Mouse (Mus musculus) midbrain, embryonic 12.5 days (tissue): ENCODE data around the gene 4930469K13Rik. TPM values are rescaled to one million over a fixed set of nuclear protein-coding genes. Genes with fewer than 3 reads are reported as not detected.

Experiments used
- ATAC-seq: fragments of 200-750 bp; cut with Nextera tagmentation; 2 replicates; pipeline ENCODE4 v1.8.0; 2017; ENCODE audit warnings: low read depth, moderate TSS enrichment, moderate library complexity; ENCODE audit not compliant: low FRiP score
- H3K27ac ChIP-seq: fragments of 300-500 bp; sonication (generic); replicated peaks from 2 replicates; pipeline ENCODE4 v1.5.1; 2016; ENCODE audit warnings: mild to moderate bottlenecking
- H3K27me3 ChIP-seq: fragments of 300-500 bp; sonication (generic); 2 replicates; pipeline ENCODE4 v1.6.1; 2016; ENCODE audit warnings: mild to moderate bottlenecking
- H3K36me3 ChIP-seq: fragments of 300-500 bp; sonication (generic); 2 replicates; pipeline ENCODE4 v1.6.1; 2016
- H3K4me1 ChIP-seq: fragments of 300-500 bp; sonication (generic); 2 replicates; pipeline ENCODE4 v1.6.1; 2016
- H3K4me2 ChIP-seq: fragments of 300-500 bp; sonication (generic); replicated peaks from 2 replicates; pipeline ENCODE4 v1.6.1; 2016; ENCODE audit warnings: mild to moderate bottlenecking, moderate library complexity
- H3K4me3 ChIP-seq: fragments of 300-500 bp; sonication (generic); 2 replicates; pipeline ENCODE4 v1.5.1; 2016; ENCODE audit warnings: mild to moderate bottlenecking
- H3K9ac ChIP-seq: fragments of 300-500 bp; sonication (generic); replicated peaks from 2 replicates; pipeline ENCODE4 v1.6.1; 2016; ENCODE audit warnings: mild to moderate bottlenecking, moderate library complexity
- H3K9me3 ChIP-seq: fragments of 300-500 bp; sonication (generic); 2 replicates; pipeline ENCODE4 v1.6.1; 2016; ENCODE audit warnings: mild to moderate bottlenecking
- WGBS: fragments of 180-500 bp; shearing (Covaris S2); methylation state at CpG from one replicate; pipeline ENCODE4 v1.1.7; 2016; 5-methylcytosine and 5-hydroxymethylcytosine counted together
- polyA plus RNA-seq: library from polyadenylated mRNA; unstranded; fragments of >200 nt; fragmentation: Nextera tagmentation; extraction: Ambion mirVana; gene quantifications from 2 replicates; pipeline ENCODE4 v1.2.1, GENCODE M21; 2016

4930469K13Rik gene
- polyA plus RNA-seq, 1 experiment from 2014 or later: not detected

DNA sequence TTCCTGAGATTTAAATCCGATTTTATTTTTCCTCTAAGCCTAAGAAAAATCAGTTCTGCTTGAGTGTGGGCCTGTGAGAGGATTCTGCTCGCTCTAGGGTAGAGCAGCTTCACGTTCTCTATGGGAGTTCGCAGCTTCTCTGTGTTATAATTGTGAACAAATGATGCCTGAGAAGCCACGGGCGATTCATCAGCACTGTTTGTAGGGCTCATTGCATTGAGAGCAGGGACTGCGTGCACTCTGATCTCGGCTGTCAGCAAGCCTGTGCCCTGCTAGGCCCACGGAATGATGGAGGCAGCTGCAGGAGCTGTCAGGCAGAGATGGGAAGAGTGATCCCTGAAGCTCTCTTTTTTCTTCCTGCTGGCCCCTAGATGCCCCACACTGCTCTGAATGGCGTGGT lies 100.1 kb downstream of the 4930469K13Rik start:
- H3K27me3 ChIP-seq: no peaks in the 10 kb centered on the region
- H3K9ac ChIP-seq: no peak overlapping the region
- no peaks in the 10 kb centered on the region for H3K36me3 ChIP-seq
- H3K27ac ChIP-seq: 0 out of 2 replicates have a peak overlapping the region, but pooled peaks have one; percentile 30
- H3K4me1 ChIP-seq: peaks cover 5% of the 10 kb centered on the region; the same call in 1 of the 2 replicates
- no peaks in the 10 kb centered on the region for H3K9me3 ChIP-seq
- no peak overlapping the region for H3K4me2 ChIP-seq
- ATAC-seq: peak; percentile 27; the same call in 1 of the 2 replicates
- WGBS: 53% methylated on average over 10 of the region's 10 CpGs
- H3K4me3 ChIP-seq: no peak overlapping the region

DNA sequence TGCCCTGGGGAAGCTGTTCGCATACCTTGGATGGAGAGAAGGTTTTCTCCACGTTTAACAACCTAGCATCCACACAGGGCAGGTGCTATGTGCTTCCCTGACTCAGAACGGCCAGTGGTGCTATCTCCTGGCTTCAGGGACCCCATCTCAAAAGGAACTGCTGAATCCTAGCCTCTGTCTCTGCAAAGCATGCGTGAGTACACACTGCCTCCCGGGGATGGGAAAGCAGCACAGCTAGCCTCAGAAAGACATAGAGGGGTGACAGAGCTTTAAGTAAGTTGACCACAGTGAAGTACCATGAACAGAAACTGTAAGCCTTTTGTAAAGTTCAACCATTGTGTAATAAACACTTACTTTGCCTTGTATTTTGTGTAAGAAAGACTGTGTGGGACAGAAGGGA lies 104.9 kb downstream of the 4930469K13Rik start:
- H3K27me3 ChIP-seq: no peaks in the 10 kb centered on the region
- no peaks in the 10 kb centered on the region for H3K36me3 ChIP-seq
- H3K27ac ChIP-seq: no peak overlapping the region
- WGBS: 56% methylated on average over 5 of the region's 5 CpGs
- H3K4me1 ChIP-seq: peaks cover 15% of the 10 kb centered on the region; the same call in 1 of the 2 replicates
- no peak overlapping the region for H3K4me3 ChIP-seq
- H3K9ac ChIP-seq: no peak overlapping the region
- no peak for ATAC-seq
- H3K4me2 ChIP-seq: no peak overlapping the region
- H3K9me3 ChIP-seq: no peaks in the 10 kb centered on the region

DNA sequence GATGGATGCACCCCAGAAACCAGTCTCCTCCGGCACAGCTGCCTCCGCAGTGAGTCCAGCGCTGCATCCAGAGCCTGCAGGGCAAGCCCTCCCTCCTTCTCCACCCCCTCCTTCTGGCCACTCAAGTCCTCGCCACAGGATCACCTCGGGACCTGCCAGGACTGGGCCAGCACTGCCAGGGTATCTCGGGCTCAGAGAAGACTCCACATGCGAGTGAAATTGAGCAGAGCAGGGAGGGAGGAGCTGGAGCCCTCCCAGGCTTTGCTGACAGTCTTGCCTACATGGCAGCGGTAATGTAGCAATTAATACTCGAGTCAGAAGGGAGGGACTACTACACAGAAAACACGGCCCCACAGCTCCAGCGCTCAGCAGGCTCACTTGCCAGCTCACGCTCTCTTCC lies 105.4 kb downstream of the 4930469K13Rik start, which contains the start of gene Kcnip1:
Kcnip1 (minus strand) TSS at position 215 of the 400 bp plus-strand sequence.
- H3K27ac ChIP-seq: no peak within 1 kb of the TSS
- H3K9me3 ChIP-seq: no peaks in the 10 kb centered on the region
- no peak within 1 kb of the TSS for H3K4me3 ChIP-seq
- peak within 1 kb of the TSS; percentile 3; the same call in 1 of the 2 replicates for H3K4me2 ChIP-seq
- H3K27me3 ChIP-seq: no peaks in the 10 kb centered on the region
- ATAC-seq: peak; percentile 49
- peaks cover 12% of the 10 kb centered on the region; the same call in 1 of the 2 replicates for H3K4me1 ChIP-seq
- no peaks in the 10 kb centered on the region for H3K36me3 ChIP-seq
- H3K9ac ChIP-seq: no peak within 1 kb of the TSS; the same call in 1 of the 2 replicates
- 30% methylated on average over 12 of the region's 12 CpGs for WGBS

- H3K4me3 ChIP-seq: no peak overlapping the region
- 87% methylated on average over 5 of the region's 5 CpGs for WGBS
- ATAC-seq: no peak
Measured at GRCm38 (mm10) chr11:33990002-33990401, 108.4 kb downstream of the 4930469K13Rik start.

GRCm38 (mm10) chr11:33986525-33986924 lies 111.8 kb downstream of the 4930469K13Rik start:
- Histone ChIP-seq H3K4me2 (no peak overlapping the region), H3K36me3 (no peaks in the 10 kb centered on the region), H3K27me3 (no peaks in the 10 kb centered on the region), H3K4me1 (no peaks in the 10 kb centered on the region), H3K9ac (no peak overlapping the region), H3K27ac (no peak overlapping the region), H3K4me3 (no peak overlapping the region), H3K9me3 (no peaks in the 10 kb centered on the region)
- ATAC-seq: no peak
- WGBS: 78% methylated on average over 2 of the region's 2 CpGs

More at GRCm38 (mm10) chr11:33990002-33990401, 108.4 kb downstream of the 4930469K13Rik start:
- Histone ChIP-seq H3K27ac (no peak overlapping the region), H3K4me2 (no peak overlapping the region), H3K36me3 (no peaks in the 10 kb centered on the region), H3K9me3 (no peaks in the 10 kb centered on the region), H3K27me3 (no peaks in the 10 kb centered on the region), H3K4me1 (peaks cover 12% of the 10 kb centered on the region; the same call in 1 of the 2 replicates), H3K9ac (no peak overlapping the region)

GRCm38 (mm10) chr11:33980146-33980545 lies 118.2 kb downstream of the 4930469K13Rik start:
- no peak for ATAC-seq
- H3K27me3 ChIP-seq: no peaks in the 10 kb centered on the region
- H3K4me1 ChIP-seq: no peaks in the 10 kb centered on the region
- no peak overlapping the region for H3K9ac ChIP-seq
- no peak overlapping the region for H3K27ac ChIP-seq
- 81% methylated on average over 4 of the region's 4 CpGs for WGBS
- H3K36me3 ChIP-seq: no peaks in the 10 kb centered on the region
- no peaks in the 10 kb centered on the region for H3K9me3 ChIP-seq
- no peak overlapping the region for H3K4me3 ChIP-seq
- no peak overlapping the region for H3K4me2 ChIP-seq

DNA sequence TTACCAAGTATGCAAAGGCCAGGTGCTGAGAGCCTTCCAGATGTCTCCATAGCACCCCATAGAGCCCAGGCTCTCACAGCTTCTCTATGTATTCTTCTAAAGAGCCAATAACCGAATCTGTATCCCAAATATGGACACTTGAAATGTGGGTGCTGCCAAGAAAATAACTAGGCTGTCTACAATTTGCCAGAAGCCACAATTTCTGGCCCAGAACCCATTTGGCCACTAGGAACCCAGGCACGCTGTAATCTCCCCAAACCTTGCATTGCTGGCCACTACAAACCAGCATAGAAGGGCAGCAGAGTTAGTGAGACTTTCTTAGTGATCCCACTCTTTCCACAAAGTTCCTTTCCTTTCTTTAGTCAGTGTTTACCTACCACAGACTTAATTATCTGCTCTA lies 123.2 kb downstream of the 4930469K13Rik start:
- no peaks in the 10 kb centered on the region for H3K27me3 ChIP-seq
- H3K9ac ChIP-seq: no peak overlapping the region
- H3K36me3 ChIP-seq: no peaks in the 10 kb centered on the region
- H3K4me1 ChIP-seq: no peaks in the 10 kb centered on the region
- WGBS: 91% methylated on average over 2 of the region's 2 CpGs
- no peak overlapping the region for H3K27ac ChIP-seq
- ATAC-seq: no peak
- no peaks in the 10 kb centered on the region for H3K9me3 ChIP-seq
- no peak overlapping the region for H3K4me2 ChIP-seq
- H3K4me3 ChIP-seq: no peak overlapping the region

DNA sequence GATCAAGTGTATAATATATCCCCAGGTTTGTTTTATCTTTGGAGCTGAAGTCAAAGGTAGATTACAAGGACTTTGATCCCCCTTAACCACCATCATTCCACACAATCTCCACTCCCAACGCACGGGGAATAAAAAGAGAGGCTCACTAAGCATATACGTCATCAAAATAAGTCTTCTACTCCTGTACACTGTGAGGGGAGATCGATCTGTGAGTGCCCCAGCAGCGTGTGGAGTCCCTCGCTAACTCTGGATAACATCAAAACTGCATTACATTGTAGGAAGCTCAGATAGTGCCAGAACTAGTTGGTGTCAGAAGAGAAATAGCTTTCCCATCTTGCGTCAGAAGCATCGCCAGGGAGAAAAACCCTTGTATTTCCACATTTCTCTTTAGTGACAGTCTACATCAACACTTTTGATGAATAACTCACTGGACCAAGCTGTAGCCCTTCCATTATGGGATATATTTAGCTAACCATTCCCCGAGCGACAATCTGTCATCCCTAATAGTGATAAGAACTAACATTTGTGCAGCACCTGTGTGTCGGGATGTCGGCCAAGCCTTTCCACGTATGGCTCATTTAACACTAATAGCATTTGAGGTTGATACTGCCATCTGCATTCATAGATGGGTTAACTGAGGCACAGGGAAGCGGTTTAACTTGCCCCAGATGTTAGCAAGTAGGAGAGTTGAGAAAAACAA lies 123.9 kb downstream of the 4930469K13Rik start:
- no peaks in the 10 kb centered on the region for H3K27me3 ChIP-seq
- no peak for ATAC-seq
- H3K4me2 ChIP-seq: no peak overlapping the region
- no peaks in the 10 kb centered on the region for H3K4me1 ChIP-seq
- WGBS: 92% methylated on average over 14 of the region's 14 CpGs
- H3K9ac ChIP-seq: no peak overlapping the region
- no peaks in the 10 kb centered on the region for H3K36me3 ChIP-seq
- H3K4me3 ChIP-seq: no peak overlapping the region
- H3K27ac ChIP-seq: no peak overlapping the region
- no peaks in the 10 kb centered on the region for H3K9me3 ChIP-seq

GRCm38 (mm10) chr11:33972114-33972513 lies 126.2 kb downstream of the 4930469K13Rik start:
- no peaks in the 10 kb centered on the region for H3K36me3 ChIP-seq
- no peak overlapping the region for H3K27ac ChIP-seq
- no peak overlapping the region for H3K4me3 ChIP-seq
- no peaks in the 10 kb centered on the region for H3K4me1 ChIP-seq
- no peak for ATAC-seq
- no peaks in the 10 kb centered on the region for H3K9me3 ChIP-seq
- no peak overlapping the region for H3K4me2 ChIP-seq
- 83% methylated on average over 7 of the region's 7 CpGs for WGBS
- H3K9ac ChIP-seq: no peak overlapping the region
- no peaks in the 10 kb centered on the region for H3K27me3 ChIP-seq

DNA sequence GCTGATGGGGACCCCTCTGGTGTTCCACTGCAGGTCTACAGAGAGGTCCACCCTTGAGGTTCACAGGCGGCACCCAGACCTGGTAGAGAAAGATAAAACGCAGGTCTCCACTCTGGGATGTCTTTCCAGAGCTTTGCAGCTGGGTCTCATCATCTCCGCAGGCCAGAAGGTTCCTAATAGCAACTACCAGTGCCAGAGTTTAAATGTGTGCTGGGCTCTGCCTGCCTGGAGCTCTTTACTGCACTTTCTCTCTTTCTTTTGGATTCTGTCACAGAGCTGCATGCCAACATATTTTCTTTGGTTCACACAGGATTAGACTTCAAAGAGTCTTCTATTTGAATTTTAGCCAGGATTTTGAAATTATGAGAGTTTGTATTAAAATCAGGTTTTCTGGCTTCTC lies 129.2 kb downstream of the 4930469K13Rik start:
- H3K4me2 ChIP-seq: no peak overlapping the region
- H3K27ac ChIP-seq: no peak overlapping the region
- ATAC-seq: no peak
- no peaks in the 10 kb centered on the region for H3K9me3 ChIP-seq
- no peaks in the 10 kb centered on the region for H3K36me3 ChIP-seq
- 87% methylated on average over 3 of the region's 3 CpGs for WGBS
- no peak overlapping the region for H3K4me3 ChIP-seq
- H3K9ac ChIP-seq: no peak overlapping the region
- no peaks in the 10 kb centered on the region for H3K27me3 ChIP-seq
- no peaks in the 10 kb centered on the region for H3K4me1 ChIP-seq

- Histone ChIP-seq H3K27ac (no peak overlapping the region), H3K9ac (no peak overlapping the region), H3K4me3 (no peak overlapping the region), H3K4me1 (peaks cover 6% of the 10 kb centered on the region; the same call in 1 of the 2 replicates), H3K36me3 (no peaks in the 10 kb centered on the region), H3K9me3 (no peaks in the 10 kb centered on the region), H3K27me3 (no peaks in the 10 kb centered on the region), H3K4me2 (no peak overlapping the region)
- 83% methylated on average over 4 of the region's 4 CpGs for WGBS
- ATAC-seq: no peak
Measured at GRCm38 (mm10) chr11:33967708-33968107, 130.6 kb downstream of the 4930469K13Rik start.

DNA sequence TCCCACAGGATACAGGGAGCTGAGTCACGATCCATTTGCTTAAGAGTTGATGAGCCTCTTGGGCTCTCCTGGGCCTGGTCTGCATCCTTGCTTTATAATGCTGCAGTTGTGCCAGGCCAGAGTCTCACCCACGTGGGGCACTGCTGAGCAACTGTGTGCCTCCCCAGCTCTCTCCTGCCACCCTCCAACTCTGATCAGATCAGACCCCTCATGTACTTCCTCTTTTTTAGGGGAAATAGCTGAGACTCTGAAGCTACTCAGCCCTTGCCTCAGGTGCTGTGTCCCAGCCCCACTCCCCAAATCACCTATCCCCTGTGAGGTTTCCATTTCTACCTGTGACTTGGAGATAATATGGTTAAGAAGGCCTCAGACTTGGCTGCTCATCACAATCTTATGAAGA lies 133.0 kb downstream of the 4930469K13Rik start:
- no peaks in the 10 kb centered on the region for H3K9me3 ChIP-seq
- ATAC-seq: no peak
- H3K4me3 ChIP-seq: no peak overlapping the region
- H3K36me3 ChIP-seq: no peaks in the 10 kb centered on the region
- no peaks in the 10 kb centered on the region for H3K27me3 ChIP-seq
- H3K27ac ChIP-seq: no peak overlapping the region
- H3K4me1 ChIP-seq: peaks cover 6% of the 10 kb centered on the region; the same call in 1 of the 2 replicates
- 63% methylated on average over 2 of the region's 2 CpGs for WGBS
- no peak overlapping the region for H3K9ac ChIP-seq
- no peak overlapping the region for H3K4me2 ChIP-seq
